Mouse (Mus musculus) liver, adult 2 months (tissue): Measurements from ENCODE around the gene Gm27021. TPM values are rescaled to one million over a fixed set of nuclear protein-coding genes. Genes with fewer than 3 reads are reported as not detected.
A peak's percentile ranks its signal among the peaks of the same experiment; 100 is the strongest.

Source experiments
- DNase-seq: peaks from one replicate; pipeline ENCODE4 v3.0.0-alpha.2; 2011; ENCODE audit warnings: low read depth, low spot score; ENCODE audit errors: extremely low read depth
- H3K27ac ChIP-seq: fragments of 200-500 bp; replicated peaks from 2 replicates; pipeline ENCODE4 v1.5.1; 2012; ENCODE audit warnings: low read depth, mild to moderate bottlenecking, control low read depth, inconsistent platforms, low read length; ENCODE audit not compliant: insufficient read depth
- H3K27me3 ChIP-seq: fragments of 200-500 bp; 2 replicates; pipeline ENCODE4 v1.6.1; 2012; ENCODE audit warnings: mild to moderate bottlenecking, moderate library complexity, low read length, inconsistent platforms; ENCODE audit not compliant: control insufficient read depth, insufficient read depth
- H3K36me3 ChIP-seq: fragments of 200-500 bp; 2 replicates; pipeline ENCODE4 v1.6.1; 2012; ENCODE audit warnings: low read length, inconsistent platforms; ENCODE audit not compliant: control insufficient read depth, insufficient read depth
- H3K4me1 ChIP-seq: fragments of 200-500 bp; 2 replicates; pipeline ENCODE4 v1.6.1; 2011; ENCODE audit warnings: low read length; ENCODE audit not compliant: control insufficient read depth, insufficient read depth
- H3K4me3 ChIP-seq: fragments of 200-500 bp; 2 replicates; pipeline ENCODE4 v1.5.1; 2011; ENCODE audit warnings: low read depth, mild to moderate bottlenecking, control low read depth, low read length, moderate library complexity; ENCODE audit not compliant: insufficient read depth
- H3K79me2 ChIP-seq: fragments of 200-500 bp; 2 replicates; pipeline ENCODE4 v1.6.1; 2012; ENCODE audit warnings: inconsistent platforms, mild to moderate bottlenecking, low read length, moderate library complexity; ENCODE audit not compliant: control insufficient read depth, insufficient read depth
- H3K9ac ChIP-seq: fragments of 200-500 bp; 2 replicates; pipeline ENCODE4 v1.6.1; 2012; ENCODE audit warnings: low read depth, mild to moderate bottlenecking, control low read depth, inconsistent platforms, low read length
- CTCF ChIP-seq: fragments of 200-500 bp; IDR thresholded peaks from 2 replicates; pipeline ENCODE4 v1.5.1; 2011; ENCODE audit warnings: low read depth, low read length, control low read depth
- POLR2A ChIP-seq: fragments of 200-500 bp; IDR thresholded peaks from 2 replicates; pipeline ENCODE4 v1.6.1; 2011; ENCODE audit warnings: low read length, control low read depth; ENCODE audit not compliant: insufficient read depth; ENCODE audit errors: extremely low read depth
- WGBS: fragments of 180-500 bp; shearing (Covaris S2); methylation state at CpG from one replicate; pipeline ENCODE4 v1.1.7; 2018; 5-methylcytosine and 5-hydroxymethylcytosine counted together
- polyA plus RNA-seq: library from polyadenylated mRNA; depleted of rRNA; stranded (reverse); fragments of >200 nt; gene quantifications from 2 replicates; pipeline ENCODE4 v1.2.3, GENCODE M21; 2012
- total RNA-seq: library from RNA; depleted of rRNA; stranded (reverse); fragments of >200 nt; gene quantifications from 2 replicates; pipeline ENCODE4 v1.2.3, GENCODE M21; 2014

Gm27021 gene
- total and polyA plus RNA-seq, 2 experiments = not detected

DNA sequence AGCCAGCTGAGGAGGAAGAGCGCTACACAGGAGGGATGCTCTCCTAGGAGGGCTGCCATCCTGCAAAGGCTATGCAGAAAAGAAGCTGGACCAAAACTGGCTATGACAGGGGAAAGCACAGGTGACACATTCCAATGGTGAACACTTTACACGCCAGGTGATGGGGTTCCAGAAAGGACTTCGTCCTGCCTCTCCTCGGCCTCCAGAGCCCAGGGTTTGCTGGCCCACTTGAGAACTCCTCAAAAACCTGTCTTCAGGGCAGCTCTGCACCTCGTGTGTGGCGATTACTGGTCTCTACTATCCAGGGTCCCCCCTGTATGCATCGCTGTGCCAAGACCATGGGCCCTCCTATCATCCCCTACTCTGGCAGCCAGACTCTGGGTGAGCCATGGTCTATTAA lies 20.6 kb upstream of the Gm27021 start:
- H3K36me3 ChIP-seq = no peaks in the 10 kb centered on the region
- WGBS = 86% methylated on average over 7 of the region's 7 CpGs
- H3K4me3 ChIP-seq = no peak overlapping the region
- no peaks in the 10 kb centered on the region for H3K79me2 ChIP-seq
- no peak for DNase-seq
- H3K27me3 ChIP-seq = no peaks in the 10 kb centered on the region
- TF ChIP-seq CTCF = no peak
- no peak for TF ChIP-seq POLR2A
- no peak overlapping the region for H3K27ac ChIP-seq
- no peaks in the 10 kb centered on the region for H3K4me1 ChIP-seq
- H3K9ac ChIP-seq = no peak overlapping the region

GRCm38 (mm10) chr8:120687786-120688185 lies 19.9 kb upstream of the Gm27021 start:
- Histone ChIP-seq H3K36me3 (no peaks in the 10 kb centered on the region), H3K79me2 (no peaks in the 10 kb centered on the region), H3K27ac (no peak overlapping the region), H3K9ac (no peak overlapping the region), H3K4me3 (no peak overlapping the region), H3K4me1 (no peaks in the 10 kb centered on the region), H3K27me3 (no peaks in the 10 kb centered on the region)
- no peak for DNase-seq
- TF ChIP-seq CTCF (no peak), POLR2A (no peak)
- WGBS = 60% methylated on average over 8 of the region's 8 CpGs

DNA sequence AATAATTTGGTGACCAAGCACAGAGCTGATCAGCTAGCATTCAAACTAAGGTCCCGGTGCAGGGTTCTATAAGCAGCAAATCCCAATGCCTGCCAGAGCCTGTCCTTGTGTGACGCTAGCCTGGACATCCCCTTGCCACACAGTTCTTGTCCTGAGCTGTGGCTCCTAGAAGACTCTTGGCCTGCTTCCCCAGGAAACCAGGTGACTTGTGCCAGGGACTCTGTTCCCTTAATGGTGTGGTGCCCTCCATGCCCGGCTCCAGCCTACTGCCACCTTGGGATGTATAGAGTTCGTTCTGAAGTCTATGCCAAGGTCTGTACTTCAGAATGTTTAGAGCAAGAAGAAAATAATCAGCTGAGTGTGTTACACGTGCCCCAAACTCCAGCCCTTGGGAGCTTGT lies 18.7 kb upstream of the Gm27021 start:
- no peak overlapping the region for H3K9ac ChIP-seq
- no peaks in the 10 kb centered on the region for H3K27me3 ChIP-seq
- 79% methylated on average over 5 of the region's 5 CpGs for WGBS
- H3K4me1 ChIP-seq = no peaks in the 10 kb centered on the region
- H3K36me3 ChIP-seq = no peaks in the 10 kb centered on the region
- no peak overlapping the region for H3K27ac ChIP-seq
- no peaks in the 10 kb centered on the region for H3K79me2 ChIP-seq
- TF ChIP-seq CTCF = no peak
- TF ChIP-seq POLR2A = no peak
- no peak overlapping the region for H3K4me3 ChIP-seq
- no peak for DNase-seq

- TF ChIP-seq POLR2A = no peak
- no peak for TF ChIP-seq CTCF
- Histone ChIP-seq H3K36me3 (no peaks in the 10 kb centered on the region), H3K79me2 (no peaks in the 10 kb centered on the region), H3K27ac (peak overlapping the region; percentile 13; the same call in 1 of the 2 replicates), H3K4me1 (no peaks in the 10 kb centered on the region), H3K27me3 (no peaks in the 10 kb centered on the region), H3K4me3 (no peak overlapping the region), H3K9ac (no peak overlapping the region)
- WGBS = 86% methylated on average over 13 of the region's 13 CpGs
- no peak for DNase-seq
Measured at GRCm38 (mm10) chr8:120686051-120686450, 18.2 kb upstream of the Gm27021 start.

- WGBS = 90% methylated on average over 8 of the region's 8 CpGs
- Histone ChIP-seq H3K4me3 (no peak overlapping the region), H3K9ac (no peak overlapping the region), H3K36me3 (no peaks in the 10 kb centered on the region), H3K4me1 (no peaks in the 10 kb centered on the region), H3K27me3 (no peaks in the 10 kb centered on the region), H3K79me2 (no peaks in the 10 kb centered on the region), H3K27ac (peak overlapping the region; percentile 13; the same call in 1 of the 2 replicates)
- DNase-seq = no peak
- no peak for TF ChIP-seq POLR2A
- no peak for TF ChIP-seq CTCF
Measured at GRCm38 (mm10) chr8:120685591-120685990, 17.7 kb upstream of the Gm27021 start.

DNA sequence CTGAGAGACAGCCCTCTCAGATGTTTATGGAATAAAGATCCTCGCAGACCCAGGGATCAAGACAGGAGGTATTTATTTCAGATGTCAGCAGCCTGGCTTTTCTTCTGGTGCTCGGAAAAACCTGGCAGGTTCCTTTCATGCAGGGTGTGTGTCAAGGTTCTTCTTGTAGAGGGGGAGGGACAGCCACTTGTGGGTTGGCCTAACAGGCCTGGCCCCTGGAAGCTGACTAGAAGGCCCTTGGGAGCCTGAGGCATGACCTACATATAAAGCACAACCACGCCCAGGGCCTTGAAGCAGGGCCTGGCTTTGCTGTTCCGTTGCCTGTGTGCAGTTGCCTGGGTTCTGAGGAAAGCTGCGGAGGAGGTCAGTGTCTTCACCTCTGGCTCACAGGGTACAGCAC lies 17.2 kb upstream of the Gm27021 start:
- 93% methylated on average over 5 of the region's 5 CpGs for WGBS
- Histone ChIP-seq H3K4me3 (no peak overlapping the region), H3K79me2 (no peaks in the 10 kb centered on the region), H3K4me1 (no peaks in the 10 kb centered on the region), H3K36me3 (no peaks in the 10 kb centered on the region), H3K27ac (no peak overlapping the region), H3K9ac (no peak overlapping the region), H3K27me3 (no peaks in the 10 kb centered on the region)
- DNase-seq = no peak
- TF ChIP-seq POLR2A = no peak
- TF ChIP-seq CTCF = no peak
